Mouse (Mus musculus): ENCODE data around the gene Gm42372. TPM values are rescaled to one million over a fixed set of nuclear protein-coding genes. Genes with fewer than 3 reads are reported as not detected.

The Gm42372 gene
- total RNA-seq (2012; rRNA removed): 0.13 and 0.21 TPM in 2 replicates

DNA sequence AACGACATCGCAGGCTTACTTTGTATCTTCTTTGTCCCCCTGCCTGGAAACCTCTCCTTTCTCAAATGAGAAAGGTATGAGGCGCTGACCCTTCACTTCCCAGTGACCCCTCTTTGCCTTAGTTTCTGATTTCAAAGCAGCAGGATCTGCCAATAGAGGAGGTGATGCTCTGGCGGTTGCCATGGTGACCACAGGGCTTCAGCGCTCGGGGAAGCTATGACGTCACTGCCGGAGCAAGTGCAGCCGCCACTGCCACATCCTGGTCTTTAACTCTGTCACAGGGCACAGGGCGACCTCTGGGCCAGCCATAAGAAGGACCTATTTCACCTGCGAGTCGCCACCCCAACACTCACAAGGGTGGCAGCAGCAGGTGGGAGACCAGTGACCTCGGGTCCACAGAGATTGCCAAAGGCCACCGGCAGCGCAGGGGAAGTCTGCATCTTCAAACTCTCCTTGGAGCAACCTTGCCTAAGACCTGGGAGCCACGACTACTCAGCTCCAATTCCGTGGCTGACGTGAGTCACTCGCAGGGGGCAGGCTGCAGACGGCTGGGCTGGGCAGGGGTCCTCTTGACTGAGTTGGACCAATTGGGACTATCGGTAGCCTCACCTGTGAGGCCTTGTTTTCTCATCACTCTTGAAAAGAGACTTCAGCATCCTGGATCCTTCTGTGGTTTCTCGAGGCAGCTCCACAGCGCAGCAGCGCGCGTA lies at the start of gene Gm42372:
Gm42372 (plus strand) TSS at position 228 of the 710 bp plus-strand sequence.
- no peaks in the 10 kb centered on the region for H3K36me3 ChIP-seq (ENCODE audit: control insufficient read depth, insufficient read depth, low read length, poor library complexity, severe bottlenecking)
- in situ Hi-C loops (cut with MboI; ENCODE audit: low sequenced_read_pairs in 2 of 2, unreplicated experiment in 2 of 2): no loop called here
- H3K4me3 ChIP-seq (ENCODE audit: insufficient read depth in 1 of 2, low read depth in 1 of 2, low read length in 2 of 2, poor library complexity in 1 of 2, severe bottlenecking in 1 of 2): peak within 1 kb of the TSS; percentile 42 to 56
- peak; percentile 57 for DNase-seq (ENCODE audit: low read depth, low spot score)
- no peaks in the 10 kb centered on the region for H3K9me3 ChIP-seq (ENCODE audit: control insufficient read depth, insufficient read depth, low read depth, low read length)
- H3K4me1 ChIP-seq (ENCODE audit: control insufficient read depth in 2 of 2, insufficient read depth in 2 of 2, low read length in 2 of 2, poor library complexity in 1 of 2): peaks cover 2 to 7% of the 10 kb centered on the region in 2 experiments; a peak in 2 of 4 replicates
- no peak within 1 kb of the TSS for H3K27ac ChIP-seq (ENCODE audit: insufficient read depth, low read depth, low read length, poor library complexity, severe bottlenecking)
- no peak within 1 kb of the TSS; the same call in 1 of the 2 replicates for H3K9ac ChIP-seq (ENCODE audit: insufficient read depth, low read depth, low read length, poor library complexity, severe bottlenecking)
- TF ChIP-seq ZC3H11A (IDR thresholded peaks at IDR 0.05; ENCODE audit: borderline replicate concordance, low read depth, low read length) (no peak), HCFC1 (IDR thresholded peaks at IDR 0.05; ENCODE audit: borderline replicate concordance, insufficient read depth, low read length) (no peak), CHD2 (IDR thresholded peaks at IDR 0.05; ENCODE audit: low read depth, low read length) (no peak), MAFK (IDR thresholded peaks at IDR 0.05; ENCODE audit: insufficient read depth, low read depth, low read length) (no peak), ZNF384 (IDR thresholded peaks at IDR 0.05; ENCODE audit: low read depth, low read length) (no peak)

DNA sequence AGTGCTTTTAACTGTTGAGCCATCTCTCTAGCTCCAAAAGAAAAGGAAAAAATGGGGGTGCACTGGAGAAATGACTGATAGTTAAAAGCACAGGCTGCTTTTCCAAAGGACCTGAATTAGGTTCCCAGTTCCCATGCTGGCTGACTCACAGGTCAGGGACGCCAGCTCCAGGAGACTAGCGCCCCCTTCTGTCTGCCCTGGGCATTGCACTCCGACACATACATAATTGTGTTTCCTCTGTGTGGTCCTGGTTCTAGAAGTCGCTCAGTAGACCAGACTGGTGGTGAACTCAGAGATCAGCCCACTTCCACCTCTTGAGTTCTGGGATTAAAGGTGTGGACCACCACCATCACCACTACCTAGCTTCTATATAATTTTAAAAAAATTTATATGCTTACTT lies 45.6 kb upstream of the Gm42372 start:
- TF ChIP-seq MAFK (IDR thresholded peaks at IDR 0.05; ENCODE audit: insufficient read depth, low read depth, low read length) (no peak), ZNF384 (IDR thresholded peaks at IDR 0.05; ENCODE audit: low read depth, low read length) (no peak), CHD2 (IDR thresholded peaks at IDR 0.05; ENCODE audit: low read depth, low read length) (no peak), ZC3H11A (IDR thresholded peaks at IDR 0.05; ENCODE audit: borderline replicate concordance, low read depth, low read length) (no peak), HCFC1 (IDR thresholded peaks at IDR 0.05; ENCODE audit: borderline replicate concordance, insufficient read depth, low read length) (no peak)
- in situ Hi-C loops (cut with MboI; ENCODE audit: low sequenced_read_pairs in 2 of 2, unreplicated experiment in 2 of 2): no loop called here
- H3K4me1 ChIP-seq (ENCODE audit: control insufficient read depth in 2 of 2, insufficient read depth in 2 of 2, low read length in 2 of 2, poor library complexity in 1 of 2): peaks cover 0 to 3% of the 10 kb centered on the region in 2 experiments; a peak in 2 of 4 replicates
- H3K36me3 ChIP-seq (ENCODE audit: control insufficient read depth, insufficient read depth, low read length, poor library complexity, severe bottlenecking): no peaks in the 10 kb centered on the region
- H3K4me3 ChIP-seq (ENCODE audit: insufficient read depth in 1 of 2, low read depth in 1 of 2, low read length in 2 of 2, poor library complexity in 1 of 2, severe bottlenecking in 1 of 2): no peak overlapping the region
- DNase-seq (ENCODE audit: low read depth, low spot score): no peak
- H3K9me3 ChIP-seq (ENCODE audit: control insufficient read depth, insufficient read depth, low read depth, low read length): no peaks in the 10 kb centered on the region
- no peak overlapping the region for H3K9ac ChIP-seq (ENCODE audit: insufficient read depth, low read depth, low read length, poor library complexity, severe bottlenecking)
- H3K27ac ChIP-seq (ENCODE audit: insufficient read depth, low read depth, low read length, poor library complexity, severe bottlenecking): no peak overlapping the region

- no peak for TF ChIP-seq MAFK (IDR thresholded peaks at IDR 0.05; ENCODE audit: insufficient read depth, low read depth, low read length)
- TF ChIP-seq ZC3H11A (IDR thresholded peaks at IDR 0.05; ENCODE audit: borderline replicate concordance, low read depth, low read length): no peak
- TF ChIP-seq HCFC1 (IDR thresholded peaks at IDR 0.05; ENCODE audit: borderline replicate concordance, insufficient read depth, low read length): no peak
- no peak for TF ChIP-seq ZNF384 (IDR thresholded peaks at IDR 0.05; ENCODE audit: low read depth, low read length)
- TF ChIP-seq CHD2 (IDR thresholded peaks at IDR 0.05; ENCODE audit: low read depth, low read length): no peak
- Histone ChIP-seq H3K36me3 (ENCODE audit: control insufficient read depth, insufficient read depth, low read length, poor library complexity, severe bottlenecking) (no peaks in the 10 kb centered on the region), H3K9ac (ENCODE audit: insufficient read depth, low read depth, low read length, poor library complexity, severe bottlenecking) (no peak overlapping the region), H3K27ac (ENCODE audit: insufficient read depth, low read depth, low read length, poor library complexity, severe bottlenecking) (no peak overlapping the region), H3K9me3 (ENCODE audit: control insufficient read depth, insufficient read depth, low read depth, low read length) (no peaks in the 10 kb centered on the region), H3K4me3 (ENCODE audit: insufficient read depth in 1 of 2, low read depth in 1 of 2, low read length in 2 of 2, poor library complexity in 1 of 2, severe bottlenecking in 1 of 2) (no peak overlapping the region), H3K4me1 (ENCODE audit: control insufficient read depth in 2 of 2, insufficient read depth in 2 of 2, low read length in 2 of 2, poor library complexity in 1 of 2) (peaks cover 0 to 3% of the 10 kb centered on the region in 2 experiments; a peak in 2 of 4 replicates)
- in situ Hi-C loops (cut with MboI; ENCODE audit: low sequenced_read_pairs in 2 of 2, unreplicated experiment in 2 of 2): no loop called here
- no peak for DNase-seq (ENCODE audit: low read depth, low spot score)
These were observed 44.6 kb upstream of the Gm42372 start for GRCm38 (mm10) chr7:16938117-16938791.

DNA sequence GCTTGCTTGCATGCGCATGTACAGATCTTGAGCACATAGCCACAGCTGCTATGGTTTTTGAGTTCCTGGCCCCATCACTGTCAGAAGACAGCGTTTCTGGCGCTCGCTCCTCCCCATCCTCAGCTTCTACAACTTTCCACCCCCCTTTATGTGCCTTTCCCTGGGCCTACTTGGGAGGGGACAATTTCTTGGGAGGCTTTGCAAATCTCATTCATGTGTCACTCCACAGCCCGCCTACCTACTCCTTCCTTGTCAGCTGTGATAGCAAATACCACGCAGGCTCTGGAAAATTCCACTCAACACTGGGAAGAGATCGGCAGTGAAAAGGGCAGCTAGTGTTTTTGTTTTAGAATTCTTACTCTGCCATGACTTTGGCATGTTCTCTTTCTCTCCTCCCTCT lies 42.6 kb upstream of the Gm42372 start:
- in situ Hi-C loops (cut with MboI; ENCODE audit: low sequenced_read_pairs in 2 of 2, unreplicated experiment in 2 of 2): no loop called here
- H3K36me3 ChIP-seq (ENCODE audit: control insufficient read depth, insufficient read depth, low read length, poor library complexity, severe bottlenecking): no peaks in the 10 kb centered on the region
- DNase-seq (ENCODE audit: low read depth, low spot score): no peak
- no peak for TF ChIP-seq ZC3H11A (IDR thresholded peaks at IDR 0.05; ENCODE audit: borderline replicate concordance, low read depth, low read length)
- TF ChIP-seq MAFK (IDR thresholded peaks at IDR 0.05; ENCODE audit: insufficient read depth, low read depth, low read length): no peak
- no peak for TF ChIP-seq CHD2 (IDR thresholded peaks at IDR 0.05; ENCODE audit: low read depth, low read length)
- TF ChIP-seq HCFC1 (IDR thresholded peaks at IDR 0.05; ENCODE audit: borderline replicate concordance, insufficient read depth, low read length): no peak
- TF ChIP-seq ZNF384 (IDR thresholded peaks at IDR 0.05; ENCODE audit: low read depth, low read length): no peak
- no peak overlapping the region for H3K27ac ChIP-seq (ENCODE audit: insufficient read depth, low read depth, low read length, poor library complexity, severe bottlenecking)
- peaks cover 0 to 5% of the 10 kb centered on the region in 2 experiments; a peak in 2 of 4 replicates for H3K4me1 ChIP-seq (ENCODE audit: control insufficient read depth in 2 of 2, insufficient read depth in 2 of 2, low read length in 2 of 2, poor library complexity in 1 of 2)
- no peak overlapping the region for H3K9ac ChIP-seq (ENCODE audit: insufficient read depth, low read depth, low read length, poor library complexity, severe bottlenecking)
- H3K9me3 ChIP-seq (ENCODE audit: control insufficient read depth, insufficient read depth, low read depth, low read length): no peaks in the 10 kb centered on the region
- no peak overlapping the region for H3K4me3 ChIP-seq (ENCODE audit: insufficient read depth in 1 of 2, low read depth in 1 of 2, low read length in 2 of 2, poor library complexity in 1 of 2, severe bottlenecking in 1 of 2)

Data from ES-E14 (cell line).